Mouse (Mus musculus) heart, adult 2 months (tissue): ENCODE measurements at regions not wholly inside any gene's neighbourhood (a gene's known extent, or its start where the extent isn't known, plus 50 kb on each side); places are given as distances from the start of the nearest gene placed in this dataset.

Experiments used
- DNase-seq, 2 experiments: peaks; one replicate each; pipeline ENCODE4 v3.0.0; 2021
- H3K27ac ChIP-seq: fragments of 200-600 bp; 2 replicates; pipeline ENCODE4 v1.8.1; 2022
- H3K27me3 ChIP-seq: fragments of 200-500 bp; 2 replicates; pipeline ENCODE4 v1.6.1; 2012; ENCODE audit warnings: mild to moderate bottlenecking, low read length, inconsistent platforms, mixed read lengths; ENCODE audit not compliant: control insufficient read depth, insufficient read depth
- H3K36me3 ChIP-seq: fragments of 200-500 bp; 2 replicates; pipeline ENCODE4 v1.6.1; 2012; ENCODE audit warnings: low read length, inconsistent platforms; ENCODE audit not compliant: control insufficient read depth, insufficient read depth
- H3K4me1 ChIP-seq: fragments of 200-500 bp; 2 replicates; pipeline ENCODE4 v1.6.1; 2011; ENCODE audit warnings: low read length; ENCODE audit not compliant: control insufficient read depth, insufficient read depth
- H3K4me3 ChIP-seq: fragments of 200-600 bp; 2 replicates; pipeline ENCODE4 v1.8.1; 2022
- H3K79me2 ChIP-seq: fragments of 200-500 bp; replicated peaks from 2 replicates; pipeline ENCODE4 v1.6.1; 2012; ENCODE audit warnings: mild to moderate bottlenecking, inconsistent platforms, low read length, moderate library complexity, mixed read lengths; ENCODE audit not compliant: control insufficient read depth, insufficient read depth
- H3K9ac ChIP-seq: fragments of 200-500 bp; 2 replicates; pipeline ENCODE4 v1.6.1; 2012; ENCODE audit warnings: low read depth, mild to moderate bottlenecking, control low read depth, inconsistent platforms, low read length, mixed read lengths
- CTCF ChIP-seq: fragments of 200-600 bp; IDR thresholded peaks from 2 replicates; pipeline ENCODE4 v1.8.1; 2022; ENCODE audit warnings: antibody characterized with exemption, mild to moderate bottlenecking, moderate library complexity
- EP300 ChIP-seq: fragments of 200-500 bp; IDR thresholded peaks from 2 replicates; pipeline ENCODE4 v1.6.1; 2011; ENCODE audit warnings: low read depth, low read length, control low read depth; ENCODE audit not compliant: insufficient read depth
- POLR2A ChIP-seq: fragments of 200-500 bp; IDR thresholded peaks from 2 replicates; pipeline ENCODE4 v1.6.1; 2011; ENCODE audit warnings: mild to moderate bottlenecking, low read depth, low read length, control low read depth; ENCODE audit not compliant: insufficient read depth
- WGBS: fragments of 180-500 bp; shearing (Covaris S2); methylation state at CpG from one replicate; pipeline ENCODE4 v1.1.7; 2018; 5-methylcytosine and 5-hydroxymethylcytosine counted together
- intact Hi-C: fragments of 180-260 bp; cut with DNase I; formaldehyde crosslinking; loops from one replicate; pipeline ENCODE4 v1.15.1; 2025

GRCm38 (mm10) chr3:70483066-70483743, 475.8 kb downstream of the Otol1 start:
- Histone ChIP-seq H3K4me3 (no peak overlapping the region), H3K79me2 (no peaks in the 10 kb centered on the region), H3K27ac (no peak overlapping the region), H3K4me1 (no peaks in the 10 kb centered on the region), H3K36me3 (no peaks in the 10 kb centered on the region), H3K9ac (no peak overlapping the region), H3K27me3 (no peaks in the 10 kb centered on the region)
- no peak for DNase-seq
- intact Hi-C loops, result no loop called here
- WGBS, result 52% methylated on average over 5 of the region's 5 CpGs
- TF ChIP-seq POLR2A (no peak), EP300 (no peak), CTCF (no peak)

- Histone ChIP-seq H3K27me3 (no peaks in the 10 kb centered on the region), H3K79me2 (no peaks in the 10 kb centered on the region), H3K36me3 (no peaks in the 10 kb centered on the region), H3K9ac (no peak overlapping the region), H3K4me3 (no peak overlapping the region), H3K27ac (no peak overlapping the region), H3K4me1 (no peaks in the 10 kb centered on the region)
- intact Hi-C loops, result no loop called here
- DNase-seq, result no peak
- TF ChIP-seq CTCF (no peak), EP300 (no peak), POLR2A (no peak)
Observed at GRCm38 (mm10) chr3:70496431-70496830, 489.0 kb downstream of the Otol1 start.

GRCm38 (mm10) chr3:70500245-70500858, 492.9 kb downstream of the Otol1 start:
- Histone ChIP-seq H3K27ac (no peak overlapping the region), H3K9ac (no peak overlapping the region), H3K36me3 (no peaks in the 10 kb centered on the region), H3K27me3 (no peaks in the 10 kb centered on the region), H3K4me3 (no peak overlapping the region), H3K79me2 (no peaks in the 10 kb centered on the region), H3K4me1 (no peaks in the 10 kb centered on the region)
- intact Hi-C loops, result no loop called here
- TF ChIP-seq POLR2A (no peak), EP300 (no peak), CTCF (no peak)
- DNase-seq, result no peak
- WGBS, result 59% methylated on average over 5 of the region's 5 CpGs

GRCm38 (mm10) chr3:70500991-70501961, 493.9 kb downstream of the Otol1 start:
- H3K9ac ChIP-seq, result no peak overlapping the region
- TF ChIP-seq CTCF (no peak), EP300 (no peak), POLR2A (no peak)
- no peak overlapping the region for H3K4me3 ChIP-seq
- intact Hi-C loops, result no loop called here
- H3K4me1 ChIP-seq, result no peaks in the 10 kb centered on the region
- no peak overlapping the region for H3K27ac ChIP-seq
- H3K27me3 ChIP-seq, result no peaks in the 10 kb centered on the region
- no peaks in the 10 kb centered on the region for H3K79me2 ChIP-seq
- DNase-seq, result no peak
- H3K36me3 ChIP-seq, result no peaks in the 10 kb centered on the region
- 73% methylated on average over 9 of the region's 9 CpGs for whole genome bisulfite sequencing

- intact Hi-C loops, result no loop called here
- TF ChIP-seq POLR2A (no peak), CTCF (no peak), EP300 (no peak)
- Histone ChIP-seq H3K9ac (no peak overlapping the region), H3K4me1 (no peaks in the 10 kb centered on the region), H3K27ac (no peak overlapping the region), H3K36me3 (no peaks in the 10 kb centered on the region), H3K4me3 (no peak overlapping the region), H3K79me2 (no peaks in the 10 kb centered on the region), H3K27me3 (no peaks in the 10 kb centered on the region)
- no peak for DNase-seq
- 91% methylated on average over 2 of the region's 2 CpGs for WGBS
Observed at GRCm38 (mm10) chr3:70533593-70534321, 526.3 kb downstream of the Otol1 start.
